Mouse (Mus musculus): ENCODE measurements around the gene Rnf38.

DNA sequence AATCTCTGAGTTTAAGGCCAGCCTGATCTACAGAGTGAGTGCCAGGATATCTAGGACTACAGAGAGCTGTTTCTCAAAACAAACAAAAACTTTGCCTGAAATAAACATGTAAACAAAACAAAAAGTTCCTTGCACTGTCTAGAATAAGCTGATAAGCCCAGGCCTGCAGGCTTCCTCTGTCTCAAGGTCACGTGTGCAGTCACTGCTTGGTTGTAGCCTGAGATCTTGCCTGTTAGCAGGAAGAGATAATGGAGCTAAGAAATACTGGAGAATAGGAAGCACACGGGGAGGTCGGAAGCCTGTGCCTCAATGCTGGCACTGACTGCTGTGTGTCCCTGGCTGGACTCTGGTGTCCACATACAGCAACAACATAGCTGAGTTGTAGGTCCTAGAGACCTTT, 31.9 kb upstream of the Rnf38 start:
- TF ChIP-seq POLR2A (IDR thresholded peaks at IDR 0.05; ENCODE audit: extremely low read depth, insufficient read depth, low read length) (no peak), CTCF (IDR thresholded peaks at IDR 0.05; ENCODE audit: low read depth, low read length) (no peak)
